Mouse (Mus musculus): Measurements from ENCODE around the gene Olfr376. TPM values are rescaled to one million over a fixed set of nuclear protein-coding genes. Genes with fewer than 3 reads are reported as not detected.

The Olfr376 gene
- polyA plus RNA-seq, 1 experiment from 2014 or later: not detected

DNA sequence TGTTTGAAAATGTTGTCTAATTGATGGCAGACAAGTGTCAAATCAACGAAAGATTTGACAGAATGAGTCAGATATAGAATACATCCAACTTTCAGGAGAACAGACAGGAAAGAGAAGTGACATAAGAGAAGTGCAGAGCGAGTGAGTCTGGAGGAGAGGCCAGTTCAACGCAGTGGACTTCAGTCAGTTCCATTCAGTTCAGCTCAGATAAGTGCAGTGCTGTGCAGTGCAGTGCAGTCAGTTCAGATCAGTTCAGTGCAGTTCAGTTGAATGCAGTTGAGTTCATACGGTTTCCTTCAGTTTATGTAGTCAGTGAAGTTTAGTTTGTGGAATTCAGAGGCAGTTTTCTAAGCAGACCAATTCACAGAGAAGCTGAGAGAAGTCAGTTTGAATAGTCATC lies 34.1 kb upstream of the Olfr376 start:
- no peaks in the 10 kb centered on the region for H3K4me1 ChIP-seq (replicated peaks; ENCODE audit: control insufficient read depth, insufficient read depth, low read length)
- H3K9ac ChIP-seq (ENCODE audit: low read depth, low read length): no peak overlapping the region
- no peaks in the 10 kb centered on the region for H3K36me3 ChIP-seq (ENCODE audit: control insufficient read depth, insufficient read depth)
- WGBS: 62% methylated on average over 4 of the region's 4 CpGs
- H3K4me2 ChIP-seq (replicated peaks; ENCODE audit: low read depth): no peak overlapping the region
- peak; percentile 99 for ATAC-seq
- H3K4me3 ChIP-seq (ENCODE audit: low read depth, low read length): no peak overlapping the region
- no peak overlapping the region for H3K27ac ChIP-seq (ENCODE audit: low read depth, low read length)
- H3K9me3 ChIP-seq (ENCODE audit: control insufficient read depth): no peaks in the 10 kb centered on the region
- TF ChIP-seq CTCF (IDR thresholded peaks at IDR 0.05; ENCODE audit: low read depth): no peak
- no peaks in the 10 kb centered on the region for H3K27me3 ChIP-seq (replicated peaks; ENCODE audit: control insufficient read depth, insufficient read depth, low read length)

- no peak within 1 kb of the TSS for H3K4me2 ChIP-seq (replicated peaks; ENCODE audit: low read depth)
- no peak for ATAC-seq
- no peak within 1 kb of the TSS for H3K9ac ChIP-seq (ENCODE audit: low read depth, low read length)
- WGBS: 46% methylated on average over 3 of the region's 3 CpGs
- no peaks in the 10 kb centered on the region for H3K4me1 ChIP-seq (replicated peaks; ENCODE audit: control insufficient read depth, insufficient read depth, low read length)
- H3K9me3 ChIP-seq (ENCODE audit: control insufficient read depth): no peaks in the 10 kb centered on the region
- H3K27ac ChIP-seq (ENCODE audit: low read depth, low read length): no peak within 1 kb of the TSS
- no peaks in the 10 kb centered on the region for H3K36me3 ChIP-seq (ENCODE audit: control insufficient read depth, insufficient read depth)
- no peak for TF ChIP-seq CTCF (IDR thresholded peaks at IDR 0.05; ENCODE audit: low read depth)
- no peak within 1 kb of the TSS for H3K4me3 ChIP-seq (ENCODE audit: low read depth, low read length)
- no peaks in the 10 kb centered on the region for H3K27me3 ChIP-seq (replicated peaks; ENCODE audit: control insufficient read depth, insufficient read depth, low read length)
Observed at GRCm38 (mm10) chr11:73350483-73350882, 20.6 kb upstream of the Olfr376 start, which contains the start of gene Olfr20. Gene Olfr20 (plus strand): TSS chr11:73350783.

DNA sequence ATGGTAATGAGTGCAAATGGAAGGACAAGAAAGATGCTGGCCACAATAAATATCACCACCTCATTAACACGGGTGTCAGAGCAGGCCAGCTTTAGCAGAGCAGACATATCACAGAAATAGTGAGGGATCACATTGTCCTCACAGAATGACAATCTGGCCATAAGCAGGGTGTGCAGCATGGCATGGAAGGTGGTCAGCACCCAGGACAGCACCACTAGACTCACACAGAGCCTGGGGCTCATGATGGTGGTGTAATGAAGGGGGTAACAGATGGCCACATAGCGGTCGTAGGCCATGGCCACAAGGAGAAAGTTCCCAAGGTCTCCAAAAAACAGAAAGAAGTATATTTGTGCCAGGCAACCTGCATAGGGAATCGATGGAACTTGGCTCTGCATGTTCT lies 24.3 kb downstream of the Olfr376 start:
- Histone ChIP-seq H3K36me3 (ENCODE audit: control insufficient read depth, insufficient read depth) (no peaks in the 10 kb centered on the region), H3K4me2 (replicated peaks; ENCODE audit: low read depth) (no peak overlapping the region), H3K4me1 (replicated peaks; ENCODE audit: control insufficient read depth, insufficient read depth, low read length) (no peaks in the 10 kb centered on the region), H3K4me3 (ENCODE audit: low read depth, low read length) (no peak overlapping the region), H3K27me3 (replicated peaks; ENCODE audit: control insufficient read depth, insufficient read depth, low read length) (no peaks in the 10 kb centered on the region), H3K27ac (ENCODE audit: low read depth, low read length) (no peak overlapping the region), H3K9me3 (ENCODE audit: control insufficient read depth) (no peaks in the 10 kb centered on the region), H3K9ac (ENCODE audit: low read depth, low read length) (no peak overlapping the region)
- no peak for ATAC-seq
- 66% methylated on average over 4 of the region's 4 CpGs for WGBS
- TF ChIP-seq CTCF (IDR thresholded peaks at IDR 0.05; ENCODE audit: low read depth): no peak

- ATAC-seq: no peak
- no peak for TF ChIP-seq CTCF (IDR thresholded peaks at IDR 0.05; ENCODE audit: low read depth)
- H3K9me3 ChIP-seq (ENCODE audit: control insufficient read depth): no peaks in the 10 kb centered on the region
- H3K27me3 ChIP-seq (replicated peaks; ENCODE audit: control insufficient read depth, insufficient read depth, low read length): no peaks in the 10 kb centered on the region
- H3K4me1 ChIP-seq (replicated peaks; ENCODE audit: control insufficient read depth, insufficient read depth, low read length): no peaks in the 10 kb centered on the region
- H3K27ac ChIP-seq (ENCODE audit: low read depth, low read length): no peak within 1 kb of the TSS
- H3K4me3 ChIP-seq (ENCODE audit: low read depth, low read length): no peak within 1 kb of the TSS
- no peak within 1 kb of the TSS for H3K4me2 ChIP-seq (replicated peaks; ENCODE audit: low read depth)
- no peak within 1 kb of the TSS for H3K9ac ChIP-seq (ENCODE audit: low read depth, low read length)
- H3K36me3 ChIP-seq (ENCODE audit: control insufficient read depth, insufficient read depth): no peaks in the 10 kb centered on the region
Observed at GRCm38 (mm10) chr11:73399514-73399913, 28.5 kb downstream of the Olfr376 start, which contains the start of gene Olfr1. Gene Olfr1 (minus strand): TSS chr11:73399614.

Other genes with a start within 250 kb of the Olfr376 start
- gene Haspin, start 233.0 kb upstream of the Olfr376 start, polyA plus RNA-seq (2015; fragmentation: Nextera tagmentation; extraction: Ambion mirVana): 5.7 and 7.3 TPM in 2 replicates
- 0.04 and 0.08 TPM in 2 replicates for gene P2rx5, start 210.8 kb upstream of the Olfr376 start, polyA plus RNA-seq (2015; fragmentation: Nextera tagmentation; extraction: Ambion mirVana)
- 114 and 120 TPM in 2 replicates for gene Emc6, start 194.2 kb upstream of the Olfr376 start, polyA plus RNA-seq (2015; fragmentation: Nextera tagmentation; extraction: Ambion mirVana)
- 215 and 217 TPM in 2 replicates for gene Tax1bp3, start 194.2 kb upstream of the Olfr376 start, polyA plus RNA-seq (2015; fragmentation: Nextera tagmentation; extraction: Ambion mirVana)
- gene Ctns, start 172.2 kb upstream of the Olfr376 start, polyA plus RNA-seq (2015; fragmentation: Nextera tagmentation; extraction: Ambion mirVana): 46.8 and 53.2 TPM in 2 replicates
- 21.3 and 26.3 TPM in 2 replicates for gene Shpk, start 171.8 kb upstream of the Olfr376 start, polyA plus RNA-seq (2015; fragmentation: Nextera tagmentation; extraction: Ambion mirVana)
- gene Trpv1, start 137.0 kb upstream of the Olfr376 start, polyA plus RNA-seq (2015; fragmentation: Nextera tagmentation; extraction: Ambion mirVana): 0.13 and 0.24 TPM in 2 replicates
- 0.16 and 0.27 TPM in 2 replicates for gene Trpv3, start 103.9 kb upstream of the Olfr376 start, polyA plus RNA-seq (2015; fragmentation: Nextera tagmentation; extraction: Ambion mirVana)
- 8.4 and 13.5 TPM in 2 replicates for gene Aspa, start 41.6 kb upstream of the Olfr376 start, polyA plus RNA-seq (2015; fragmentation: Nextera tagmentation; extraction: Ambion mirVana)
- not detected in 2 replicates for gene Gm49340, start 41.5 kb upstream of the Olfr376 start, polyA plus RNA-seq (2015; fragmentation: Nextera tagmentation; extraction: Ambion mirVana)
- gene Spata22, start 41.5 kb upstream of the Olfr376 start, polyA plus RNA-seq (2015; fragmentation: Nextera tagmentation; extraction: Ambion mirVana): 0.14 and 0.16 TPM in 2 replicates
- not detected in 2 replicates for gene Olfr20, start 20.5 kb upstream of the Olfr376 start, polyA plus RNA-seq (2015; fragmentation: Nextera tagmentation; extraction: Ambion mirVana)
- gene Olfr1, start 28.4 kb downstream of the Olfr376 start, polyA plus RNA-seq (2015; fragmentation: Nextera tagmentation; extraction: Ambion mirVana): not detected in 2 replicates
- gene Olfr378, start 57.2 kb downstream of the Olfr376 start, polyA plus RNA-seq (2015; fragmentation: Nextera tagmentation; extraction: Ambion mirVana): not detected in 2 replicates
- gene Olfr380, start 86.3 kb downstream of the Olfr376 start, polyA plus RNA-seq (2015; fragmentation: Nextera tagmentation; extraction: Ambion mirVana): not detected in 2 replicates
- gene Olfr381, start 120.4 kb downstream of the Olfr376 start, polyA plus RNA-seq (2015; fragmentation: Nextera tagmentation; extraction: Ambion mirVana): not detected in 2 replicates
- not detected in 2 replicates for gene Olfr382, start 146.0 kb downstream of the Olfr376 start, polyA plus RNA-seq (2015; fragmentation: Nextera tagmentation; extraction: Ambion mirVana)
- not detected in 2 replicates for gene Olfr385, start 221.8 kb downstream of the Olfr376 start, polyA plus RNA-seq (2015; fragmentation: Nextera tagmentation; extraction: Ambion mirVana)
- not detected in 2 replicates for gene Olfr384, start 227.3 kb downstream of the Olfr376 start, polyA plus RNA-seq (2015; fragmentation: Nextera tagmentation; extraction: Ambion mirVana)